Mouse (Mus musculus) E14TG2a.4 (cell line): ENCODE results near the gene Gm20388.

Experiments
- CTCF ChIP-seq: conservative IDR thresholded peaks from 2 replicates; pipeline ENCODE4 v1.5.1; 2014; ENCODE audit warnings: low read length
- NANOG ChIP-seq: IDR thresholded peaks from 2 replicates; pipeline ENCODE4 v1.6.1; 2014; ENCODE audit warnings: borderline replicate concordance, low read length, mixed read lengths
- POU5F1 ChIP-seq: IDR thresholded peaks from 2 replicates; pipeline ENCODE4 v1.6.1; 2014; ENCODE audit warnings: low read length, borderline replicate concordance

DNA sequence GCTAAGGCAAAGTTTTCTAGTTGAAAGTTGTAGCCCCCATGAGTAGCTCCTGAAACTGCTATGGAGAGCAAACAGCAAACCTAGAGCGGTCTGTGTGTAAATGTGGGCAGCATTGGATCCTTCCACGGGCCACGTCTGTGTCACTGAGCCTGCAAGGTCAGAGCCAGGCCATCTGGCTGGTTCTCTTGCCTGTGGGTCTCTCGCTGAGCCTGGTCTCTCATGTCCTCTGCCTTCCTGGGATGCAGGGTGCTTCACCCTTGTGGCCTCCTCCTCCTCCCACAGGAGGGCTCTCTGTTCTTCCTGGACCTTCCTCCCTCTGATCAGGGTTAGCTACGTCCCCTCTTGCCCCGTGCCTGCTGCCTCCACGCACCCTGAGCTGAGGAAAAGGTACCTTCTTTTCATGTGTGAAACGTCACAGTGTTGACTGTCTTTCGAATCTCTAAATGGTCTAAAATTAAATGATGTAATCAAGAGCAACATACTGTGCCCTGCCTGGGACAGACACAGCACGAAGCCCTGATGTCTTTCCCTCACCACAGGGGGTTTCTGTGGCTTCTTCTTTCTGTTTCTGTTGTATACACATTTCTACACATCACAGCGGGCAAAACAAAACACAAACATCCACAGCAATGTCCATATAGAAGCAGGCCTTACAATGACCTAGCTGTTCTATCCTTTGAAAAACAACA lies 4373.1 kb downstream of the Gm20388 start:
- no peak for TF ChIP-seq CTCF
- TF ChIP-seq NANOG: no peak
- TF ChIP-seq POU5F1: no peak
